Mouse (Mus musculus): ENCODE data around the gene Thada. TPM values are rescaled to one million over a fixed set of nuclear protein-coding genes. Genes with fewer than 3 reads are reported as not detected.

The Thada gene
- total and polyA plus RNA-seq, 3 experiments: 5.0 to 8.3 (median 7.7) TPM

- Histone ChIP-seq H3K36me3 (ENCODE audit: control insufficient read depth, insufficient read depth, low read length) (no peaks in the 10 kb centered on the region), H3K27me3 (ENCODE audit: control insufficient read depth, insufficient read depth, low read length) (no peaks in the 10 kb centered on the region), H3K4me1 (ENCODE audit: control insufficient read depth, insufficient read depth, low read length) (no peaks in the 10 kb centered on the region), H3K9ac (ENCODE audit: low read depth, low read length) (no peak overlapping the region), H3K79me2 (replicated peaks; ENCODE audit: control insufficient read depth, insufficient read depth, low read length) (no peaks in the 10 kb centered on the region), H3K27ac (no peak overlapping the region), H3K4me3 (no peak overlapping the region)
- no peak for DNase-seq
- intact Hi-C loops (cut with DNase I): no loop called here
- TF ChIP-seq CTCF (IDR thresholded peaks at IDR 0.05) (no peak), EP300 (IDR thresholded peaks at IDR 0.05; ENCODE audit: insufficient read depth, low read depth, low read length) (no peak)
- 68% methylated on average over 3 of the region's 3 CpGs for WGBS
Measured at GRCm38 (mm10) chr17:84217696-84218095, 248.3 kb downstream of the Thada start.

DNA sequence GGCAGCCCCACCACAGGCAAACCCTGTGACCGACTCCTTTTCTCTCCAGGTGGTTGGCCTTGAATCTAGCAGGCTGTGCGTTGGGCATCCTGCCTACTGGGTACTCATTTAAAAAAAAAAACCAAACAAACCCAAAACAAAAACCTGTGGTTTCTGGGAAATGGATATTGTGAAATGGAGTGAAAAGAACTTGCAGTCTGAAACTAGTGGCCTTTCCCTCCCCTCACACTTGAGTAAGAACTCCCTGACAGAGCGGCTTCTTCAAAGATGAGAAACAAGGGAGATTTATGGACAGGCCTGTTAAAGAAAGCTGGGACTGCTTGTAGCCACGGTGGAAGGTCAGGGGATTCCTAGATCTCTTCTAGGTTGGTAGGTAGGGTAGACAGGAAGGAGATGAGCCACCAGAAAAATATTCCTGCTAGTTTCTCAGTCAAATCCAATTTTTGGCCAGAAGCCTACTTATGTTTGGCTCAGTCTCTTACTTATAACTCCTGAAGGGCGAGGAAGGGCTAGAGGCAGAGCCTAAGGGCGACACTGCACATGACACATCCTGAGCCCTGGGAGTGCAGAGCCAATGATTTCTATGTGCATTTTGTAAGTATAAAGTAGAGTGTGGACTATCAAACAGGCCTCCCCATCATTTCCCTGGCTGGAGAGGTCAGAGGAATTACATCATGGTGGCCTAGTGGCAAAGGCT, 250.6 kb downstream of the Thada start:
- intact Hi-C loops (cut with DNase I): no loop called here
- H3K27ac ChIP-seq: no peak overlapping the region

DNA sequence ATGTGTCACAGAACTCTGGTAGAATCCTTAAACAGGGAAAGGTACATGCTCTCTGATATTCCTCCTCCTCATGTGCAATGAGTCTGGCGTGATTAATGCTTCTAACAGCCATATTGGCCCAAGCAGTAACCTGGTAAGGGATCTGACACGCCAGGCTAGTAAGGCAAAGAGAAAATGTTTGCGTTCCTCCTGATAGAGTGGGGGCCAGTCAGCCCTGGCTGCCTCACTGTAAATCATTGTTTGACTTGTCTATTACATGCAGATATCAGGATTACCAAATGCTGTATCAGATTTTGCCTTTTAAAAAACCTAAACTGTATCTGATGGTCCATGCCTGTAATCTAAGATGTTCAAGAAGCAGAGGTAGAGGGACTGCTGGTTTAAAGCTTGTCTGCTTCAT, 252.5 kb downstream of the Thada start:
- Histone ChIP-seq H3K27me3 (ENCODE audit: control insufficient read depth, insufficient read depth, low read length) (no peaks in the 10 kb centered on the region), H3K4me1 (ENCODE audit: control insufficient read depth, insufficient read depth, low read length) (no peaks in the 10 kb centered on the region), H3K9ac (ENCODE audit: low read depth, low read length) (no peak overlapping the region), H3K4me3 (no peak overlapping the region), H3K36me3 (ENCODE audit: control insufficient read depth, insufficient read depth, low read length) (no peaks in the 10 kb centered on the region), H3K79me2 (replicated peaks; ENCODE audit: control insufficient read depth, insufficient read depth, low read length) (no peaks in the 10 kb centered on the region), H3K27ac (no peak overlapping the region)
- WGBS: 94% methylated on average over 3 of the region's 3 CpGs
- TF ChIP-seq POLR2A (IDR thresholded peaks at IDR 0.05; ENCODE audit: insufficient read depth, low read depth, low read length) (no peak), CTCF (IDR thresholded peaks at IDR 0.05) (no peak), EP300 (IDR thresholded peaks at IDR 0.05; ENCODE audit: insufficient read depth, low read depth, low read length) (no peak)
- intact Hi-C loops (cut with DNase I): no loop called here
- no peak for DNase-seq

More for the DNA sequence above, 250.6 kb downstream of the Thada start:
- no peak for TF ChIP-seq POLR2A (IDR thresholded peaks at IDR 0.05; ENCODE audit: insufficient read depth, low read depth, low read length)
- no peak for TF ChIP-seq EP300 (IDR thresholded peaks at IDR 0.05; ENCODE audit: insufficient read depth, low read depth, low read length)
- no peak for TF ChIP-seq CTCF (IDR thresholded peaks at IDR 0.05)
- H3K36me3 ChIP-seq (ENCODE audit: control insufficient read depth, insufficient read depth, low read length): no peaks in the 10 kb centered on the region
- H3K9ac ChIP-seq (ENCODE audit: low read depth, low read length): no peak overlapping the region
- no peaks in the 10 kb centered on the region for H3K27me3 ChIP-seq (ENCODE audit: control insufficient read depth, insufficient read depth, low read length)
- no peaks in the 10 kb centered on the region for H3K79me2 ChIP-seq (replicated peaks; ENCODE audit: control insufficient read depth, insufficient read depth, low read length)
- DNase-seq: no peak
- H3K4me3 ChIP-seq: no peak overlapping the region
- no peaks in the 10 kb centered on the region for H3K4me1 ChIP-seq (ENCODE audit: control insufficient read depth, insufficient read depth, low read length)
- 75% methylated on average over 6 of the region's 6 CpGs for WGBS

- 90% methylated on average over 3 of the region's 3 CpGs for WGBS
- Histone ChIP-seq H3K9ac (ENCODE audit: low read depth, low read length) (no peak overlapping the region), H3K4me1 (ENCODE audit: control insufficient read depth, insufficient read depth, low read length) (no peaks in the 10 kb centered on the region; the same call in 1 of the 2 replicates), H3K27me3 (ENCODE audit: control insufficient read depth, insufficient read depth, low read length) (no peaks in the 10 kb centered on the region), H3K27ac (no peak overlapping the region), H3K79me2 (replicated peaks; ENCODE audit: control insufficient read depth, insufficient read depth, low read length) (no peaks in the 10 kb centered on the region), H3K4me3 (no peak overlapping the region), H3K36me3 (ENCODE audit: control insufficient read depth, insufficient read depth, low read length) (no peaks in the 10 kb centered on the region)
- no peak for DNase-seq
- TF ChIP-seq CTCF (IDR thresholded peaks at IDR 0.05): no peak
- TF ChIP-seq EP300 (IDR thresholded peaks at IDR 0.05; ENCODE audit: insufficient read depth, low read depth, low read length): no peak
- no peak for TF ChIP-seq POLR2A (IDR thresholded peaks at IDR 0.05; ENCODE audit: insufficient read depth, low read depth, low read length)
- intact Hi-C loops (cut with DNase I): no loop called here
Measured at GRCm38 (mm10) chr17:84207611-84208010, 258.4 kb downstream of the Thada start.

GRCm38 (mm10) chr17:84206239-84206638, 259.8 kb downstream of the Thada start:
- Histone ChIP-seq H3K27ac (no peak overlapping the region), H3K27me3 (ENCODE audit: control insufficient read depth, insufficient read depth, low read length) (no peaks in the 10 kb centered on the region), H3K36me3 (ENCODE audit: control insufficient read depth, insufficient read depth, low read length) (no peaks in the 10 kb centered on the region), H3K79me2 (replicated peaks; ENCODE audit: control insufficient read depth, insufficient read depth, low read length) (no peaks in the 10 kb centered on the region), H3K4me3 (no peak overlapping the region), H3K9ac (ENCODE audit: low read depth, low read length) (no peak overlapping the region), H3K4me1 (ENCODE audit: control insufficient read depth, insufficient read depth, low read length) (no peaks in the 10 kb centered on the region; the same call in 1 of the 2 replicates)
- no peak for TF ChIP-seq EP300 (IDR thresholded peaks at IDR 0.05; ENCODE audit: insufficient read depth, low read depth, low read length)
- TF ChIP-seq POLR2A (IDR thresholded peaks at IDR 0.05; ENCODE audit: insufficient read depth, low read depth, low read length): no peak
- no peak for TF ChIP-seq CTCF (IDR thresholded peaks at IDR 0.05)
- intact Hi-C loops (cut with DNase I): no loop called here
- DNase-seq: no peak
- WGBS: 92% methylated on average over 3 of the region's 3 CpGs

DNA sequence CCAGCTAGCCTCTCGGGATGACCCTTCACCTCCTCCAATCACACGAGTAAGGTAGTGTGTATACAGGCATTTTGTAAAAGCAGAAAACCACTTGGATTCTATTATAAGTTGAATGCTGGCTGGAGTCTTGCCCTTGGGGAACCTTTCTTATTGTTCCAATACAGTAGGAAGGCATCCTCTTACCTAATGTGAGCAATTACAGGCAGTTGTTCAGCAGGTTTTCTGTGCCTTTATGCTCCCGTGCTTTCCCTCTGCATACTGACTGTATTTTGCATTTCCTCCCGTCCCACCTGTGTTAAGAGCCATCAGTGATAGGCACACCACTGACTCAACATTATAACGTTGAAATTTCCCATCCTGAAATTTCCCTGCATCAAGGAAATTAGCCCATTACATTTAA, 261.0 kb downstream of the Thada start:
- 86% methylated on average over 5 of the region's 5 CpGs for WGBS
- no peaks in the 10 kb centered on the region; the same call in 1 of the 2 replicates for H3K4me1 ChIP-seq (ENCODE audit: control insufficient read depth, insufficient read depth, low read length)
- DNase-seq: no peak
- TF ChIP-seq POLR2A (IDR thresholded peaks at IDR 0.05; ENCODE audit: insufficient read depth, low read depth, low read length): no peak
- TF ChIP-seq EP300 (IDR thresholded peaks at IDR 0.05; ENCODE audit: insufficient read depth, low read depth, low read length): no peak
- no peak for TF ChIP-seq CTCF (IDR thresholded peaks at IDR 0.05)
- no peaks in the 10 kb centered on the region for H3K79me2 ChIP-seq (replicated peaks; ENCODE audit: control insufficient read depth, insufficient read depth, low read length)
- intact Hi-C loops (cut with DNase I): no loop called here
- no peaks in the 10 kb centered on the region for H3K27me3 ChIP-seq (ENCODE audit: control insufficient read depth, insufficient read depth, low read length)
- no peak overlapping the region for H3K27ac ChIP-seq
- no peak overlapping the region for H3K4me3 ChIP-seq
- H3K9ac ChIP-seq (ENCODE audit: low read depth, low read length): no peak overlapping the region
- H3K36me3 ChIP-seq (ENCODE audit: control insufficient read depth, insufficient read depth, low read length): no peaks in the 10 kb centered on the region

Measured in heart, adult 2 months (tissue).